Mouse (Mus musculus): ENCODE data around the gene Foxp2.

DNA sequence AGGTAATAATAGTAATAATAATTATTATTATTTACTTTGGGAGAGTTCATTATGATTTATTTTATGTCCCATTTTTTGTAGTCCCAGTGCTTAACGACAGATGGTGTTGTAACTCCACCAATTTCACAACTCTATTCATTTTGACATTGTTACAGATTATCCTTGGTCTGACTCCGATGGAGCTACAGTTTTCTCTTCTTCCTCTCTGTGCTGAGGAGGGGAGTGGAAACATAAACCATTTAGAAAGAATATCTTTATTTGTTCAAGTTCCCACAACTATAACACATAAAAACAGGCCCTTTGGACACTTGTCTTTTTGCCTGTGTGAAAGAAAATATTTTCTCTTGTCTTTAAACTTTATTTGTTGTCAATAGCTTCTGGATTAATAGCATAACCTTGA lies 4.1 kb upstream of the Foxp2 start:
- TF ChIP-seq CTCF (IDR thresholded peaks at IDR 0.05; ENCODE audit: control insufficient read depth, insufficient read depth, insufficient replicate concordance, low read depth, low read length), result no peak
- TF ChIP-seq POLR2A (IDR thresholded peaks at IDR 0.05; ENCODE audit: control insufficient read depth, low read depth, low read length), result no peak

Measured in testis, adult 2 months (tissue).